Mouse (Mus musculus): Measurements from ENCODE around the gene Ywhaq. TPM values are rescaled to one million over a fixed set of nuclear protein-coding genes. Genes with fewer than 3 reads are reported as not detected.

Gene Ywhaq
- total RNA-seq (2012; rRNA removed): 217 and 253 TPM in 2 replicates
- 392 and 409 TPM in 2 replicates for total RNA-seq (2014; rRNA removed)
- 207 and 234 TPM in 2 replicates for polyA plus RNA-seq (2012; ENCODE audit: insufficient read length, low read depth)

GRCm38 (mm10) chr12:21417100-21418070 is at the start of gene Ywhaq:
Ywhaq (minus strand) TSS chr12:21417637.
- H3K9me3 ChIP-seq (replicated peaks; ENCODE audit: low read length): peaks cover 4% of the 10 kb centered on the region
- dilution Hi-C loops (cut with MboI; ENCODE audit: extremely low pct_ligation_motif_present, extremely low pct_unique_long_range_greater_than_20kb, low sequenced_read_pairs) (no loop called here), in situ Hi-C loops (cut with MboI; ENCODE audit: low pct_ligation_motif_present, low pct_unique_long_range_greater_than_20kb, low sequenced_read_pairs) (loop anchor here (5.0 kb wide), 2 partner anchors 40 to 45 kb away; no protein-coding TSS in a partner anchor)
- peaks cover 2 to 25% of the 10 kb centered on the region in 2 experiments; a peak in 3 of 4 replicates for H3K4me1 ChIP-seq (ENCODE audit: control insufficient read depth in 1 of 2, insufficient read depth in 2 of 2)
- peak within 1 kb of the TSS; percentile 59 to 92 (median 83) for H3K4me3 ChIP-seq (replicated peaks in 1 of 3; ENCODE audit: low read depth in 2 of 3, low read length in 2 of 3, poor library complexity in 1 of 3)
- DNase-seq (ENCODE audit: extremely low read depth): peak; percentile 97
- H3K9ac ChIP-seq (ENCODE audit: insufficient read depth, low read depth): peak within 1 kb of the TSS; percentile 91
- H3K36me3 ChIP-seq (replicated peaks in 1 of 2; ENCODE audit: control insufficient read depth in 1 of 2, insufficient read depth in 1 of 2, low read length in 1 of 2): peaks cover 10 to 27% of the 10 kb centered on the region in 2 experiments
- TF ChIP-seq E2F4 (IDR thresholded peaks at IDR 0.05; ENCODE audit: insufficient replicate concordance, low read depth, low read length): 0 out of 2 replicates have a peak, but pooled peaks have one; percentile 22
- TF ChIP-seq ETS1 (conservative IDR thresholded peaks at IDR 0.05; ENCODE audit: low read depth, low read length): peak; percentile 68
- TF ChIP-seq NRF1 (IDR thresholded peaks at IDR 0.05; ENCODE audit: low read depth, low read length): peak; percentile 11; the same call in 1 of the 2 replicates
- TF ChIP-seq ELF1 (IDR thresholded peaks at IDR 0.05; ENCODE audit: low read depth, low read length): peak; percentile 50; the same call in 1 of the 2 replicates
- TF ChIP-seq CTCF (conservative IDR thresholded peaks at IDR 0.05 in 1 of 2, IDR thresholded peaks at IDR 0.05 in 1 of 2; ENCODE audit: low read depth in 2 of 2, low read length in 2 of 2): no peak
- TF ChIP-seq ZC3H11A (IDR thresholded peaks at IDR 0.05; ENCODE audit: low read depth, low read length): no peak
- no peak for TF ChIP-seq RAD21 (IDR thresholded peaks at IDR 0.05; ENCODE audit: low read depth, low read length)
- TF ChIP-seq MYC (IDR thresholded peaks at IDR 0.05; ENCODE audit: low read depth, low read length): peak; percentile 75; the same call in 1 of the 2 replicates
- peak; percentile 79 for TF ChIP-seq TCF12 (IDR thresholded peaks at IDR 0.05; ENCODE audit: low read depth, low read length)
- no peak for TF ChIP-seq CHD1 (IDR thresholded peaks at IDR 0.05; ENCODE audit: low read depth, low read length)
- peak; percentile 88 for TF ChIP-seq CHD2 (IDR thresholded peaks at IDR 0.05; ENCODE audit: low read length)
- peak; percentile 84; the same call in 1 of the 2 replicates for TF ChIP-seq POLR2AphosphoS2 (IDR thresholded peaks at IDR 0.05; ENCODE audit: low read depth, low read length)
- peak; percentile 71; the same call in 1 of the 2 replicates for TF ChIP-seq KAT2A (IDR thresholded peaks at IDR 0.05; ENCODE audit: insufficient replicate concordance, low read length)
- TF ChIP-seq MEF2A (IDR thresholded peaks at IDR 0.05; ENCODE audit: borderline replicate concordance, low read depth, low read length): 0 out of 2 replicates have a peak, but pooled peaks have one; percentile 12
- peak; percentile 93 for TF ChIP-seq MAZ (IDR thresholded peaks at IDR 0.05; ENCODE audit: low read depth, low read length)
- no peak for TF ChIP-seq ZNF384 (IDR thresholded peaks at IDR 0.05; ENCODE audit: low read depth, low read length)
- TF ChIP-seq NELFE (IDR thresholded peaks at IDR 0.05; ENCODE audit: low read depth, low read length): peak; percentile 97
- no peak for TF ChIP-seq JUN (IDR thresholded peaks at IDR 0.05; ENCODE audit: insufficient read depth, low read depth, low read length)
- TF ChIP-seq UBTF (IDR thresholded peaks at IDR 0.05; ENCODE audit: low read depth, low read length): no peak
- TF ChIP-seq IRF4 (IDR thresholded peaks at IDR 0.05; ENCODE audit: low read depth, low read length): no peak; the same call in 1 of the 2 replicates
- TF ChIP-seq HCFC1 (IDR thresholded peaks at IDR 0.05; ENCODE audit: low read depth, low read length): peak; percentile 79
- no peak for TF ChIP-seq MAFK (IDR thresholded peaks at IDR 0.05; ENCODE audit: insufficient replicate concordance, low read length)
- no peak for TF ChIP-seq GABPA (IDR thresholded peaks at IDR 0.05; ENCODE audit: insufficient replicate concordance, low read depth, low read length)
- TF ChIP-seq POLR2A (IDR thresholded peaks at IDR 0.05; ENCODE audit: low read depth, low read length): peak; percentile 98
- peak; percentile 67; the same call in 1 of the 2 replicates for TF ChIP-seq MAX (IDR thresholded peaks at IDR 0.05; ENCODE audit: low read length)
- TF ChIP-seq USF2 (conservative IDR thresholded peaks at IDR 0.05; ENCODE audit: low read depth, low read length): no peak
- TF ChIP-seq ZKSCAN1 (IDR thresholded peaks at IDR 0.05; ENCODE audit: borderline replicate concordance, low read depth, low read length): no peak
- peak; percentile 97 for TF ChIP-seq BHLHE40 (IDR thresholded peaks at IDR 0.05; ENCODE audit: low read depth, low read length)
- no peak for TF ChIP-seq JUND (conservative IDR thresholded peaks at IDR 0.05; ENCODE audit: low read depth, low read length)
- peak; percentile 77 for TF ChIP-seq MXI1 (IDR thresholded peaks at IDR 0.05; ENCODE audit: low read depth, low read length)
- TF ChIP-seq SIN3A (IDR thresholded peaks at IDR 0.05; ENCODE audit: low read length): peak; percentile 74; the same call in 1 of the 2 replicates
- peak; percentile 96 for TF ChIP-seq ZMIZ1 (IDR thresholded peaks at IDR 0.05; ENCODE audit: low read depth, low read length)
- peak; percentile 90 for TF ChIP-seq TBP (conservative IDR thresholded peaks at IDR 0.05; ENCODE audit: low read depth, low read length)
- peaks cover 42% of the 10 kb centered on the region for H3K79me2 ChIP-seq (replicated peaks; ENCODE audit: control insufficient read depth, extremely low read depth, insufficient read depth, poor library complexity, severe bottlenecking)
- peak within 1 kb of the TSS; percentile 92 for H3K27ac ChIP-seq (ENCODE audit: insufficient read depth, low read depth)
- H3K27me3 ChIP-seq (replicated peaks): no peaks in the 10 kb centered on the region
- H3K4me2 ChIP-seq (ENCODE audit: insufficient read depth, low read depth, poor library complexity, severe bottlenecking): peak within 1 kb of the TSS; percentile 97
